Mouse (Mus musculus) lung, postnatal 0 days (tissue): ENCODE results near the gene Hyou1.

Source experiments
- CTCF ChIP-seq: IDR thresholded peaks from 2 replicates; pipeline ENCODE4 v1.5.1; 2016; ENCODE audit warnings: antibody characterized with exemption, mild to moderate bottlenecking
- EP300 ChIP-seq: IDR thresholded peaks from 2 replicates; pipeline ENCODE4 v1.6.1; 2016; ENCODE audit warnings: antibody characterized with exemption, mild to moderate bottlenecking, control low read depth

- TF ChIP-seq CTCF: no peak
- no peak for TF ChIP-seq EP300
Measured at GRCm38 (mm10) chr9:44347166-44347565, 32.1 kb upstream of the Hyou1 start.
